Mouse (Mus musculus) spleen, embryonic (tissue): Measurements from ENCODE around the gene Ptpn18.

Source experiments
- CTCF ChIA-PET: fragments of 350-600 bp; sonication (Branson Sonifier 250); formaldehyde crosslinking; loops from one replicate; lab custom pipeline; 2022; lab: Charles Lee

Gene Ptpn18

GRCm38 (mm10) chr1:34464310-34464817 is 4.8 kb downstream of the Ptpn18 start:
- CTCF ChIA-PET, result no interaction called here

- CTCF ChIA-PET, result interaction anchor here (0.6 kb wide), 1 partner anchor 244 kb away, joined by 33 read pairs; no protein-coding TSS in a partner anchor
These were observed 5.9 kb downstream of the Ptpn18 start for GRCm38 (mm10) chr1:34465445-34465844.

- CTCF ChIA-PET, result no interaction called here
These were observed 8.5 kb downstream of the Ptpn18 start for GRCm38 (mm10) chr1:34468051-34468450.

- CTCF ChIA-PET, result interaction anchor here (0.5 kb wide), 1 partner anchor 9 kb away, joined by 4 read pairs; no protein-coding TSS in a partner anchor
These were observed 8.9 kb downstream of the Ptpn18 start for GRCm38 (mm10) chr1:34468500-34468899.

GRCm38 (mm10) chr1:34469801-34470200 is 10.2 kb downstream of the Ptpn18 start:
- CTCF ChIA-PET, result no interaction called here

GRCm38 (mm10) chr1:34472427-34473300 is 13.1 kb downstream of the Ptpn18 start:
- CTCF ChIA-PET, result interaction anchor here (1.3 kb wide), 1 partner anchor 39 kb away, joined by 3 read pairs; no protein-coding TSS in a partner anchor

GRCm38 (mm10) chr1:34478891-34479655 is 19.5 kb downstream of the Ptpn18 start:
- CTCF ChIA-PET, result no interaction called here

- CTCF ChIA-PET, result interaction anchor here (0.6 kb wide), 2 partner anchors 42 to 321 kb away, joined by 3 to 8 read pairs; no protein-coding TSS in a partner anchor
These were observed 21.2 kb downstream of the Ptpn18 start for GRCm38 (mm10) chr1:34480801-34481200.

- CTCF ChIA-PET, result interaction anchor here (1.2 kb wide), 1 partner anchor 10 kb away, joined by 3 read pairs; no protein-coding TSS in a partner anchor
These were observed 22.5 kb downstream of the Ptpn18 start for GRCm38 (mm10) chr1:34481920-34482669.

- CTCF ChIA-PET, result interaction anchor here (0.6 kb wide), 1 partner anchor 157 kb away, joined by 3 read pairs; no protein-coding TSS in a partner anchor
These were observed 24.9 kb downstream of the Ptpn18 start for GRCm38 (mm10) chr1:34484470-34484869.

- CTCF ChIA-PET, result interaction anchor here (0.7 to 1.2 kb wide), 2 partner anchors 44 to 53 kb away, joined by 3 to 5 read pairs; no protein-coding TSS in a partner anchor
These were observed 26.1 kb downstream of the Ptpn18 start for GRCm38 (mm10) chr1:34485461-34486188.

- CTCF ChIA-PET, result interaction anchor here (0.7 kb wide), 1 partner anchor 341 kb away, joined by 7 read pairs; no protein-coding TSS in a partner anchor
These were observed 27.8 kb downstream of the Ptpn18 start for GRCm38 (mm10) chr1:34487383-34487782.

GRCm38 (mm10) chr1:34489852-34490541 is 30.4 kb downstream of the Ptpn18 start:
- CTCF ChIA-PET, result interaction anchor here (0.6 to 0.7 kb wide), 2 partner anchors 19 to 27 kb away, joined by 3 to 8 read pairs; no protein-coding TSS in a partner anchor

- CTCF ChIA-PET, result no interaction called here
These were observed 31.9 kb downstream of the Ptpn18 start for GRCm38 (mm10) chr1:34491480-34491879.

GRCm38 (mm10) chr1:34502991-34503390 is 43.4 kb downstream of the Ptpn18 start:
- CTCF ChIA-PET, result no interaction called here

GRCm38 (mm10) chr1:34505307-34505706 is 45.7 kb downstream of the Ptpn18 start:
- CTCF ChIA-PET, result no interaction called here

- CTCF ChIA-PET, result no interaction called here
These were observed 46.5 kb downstream of the Ptpn18 start for GRCm38 (mm10) chr1:34505970-34506551.

GRCm38 (mm10) chr1:34507986-34508385 is 48.4 kb downstream of the Ptpn18 start:
- CTCF ChIA-PET, result no interaction called here

GRCm38 (mm10) chr1:34510575-34510981 is 51.0 kb downstream of the Ptpn18 start:
- CTCF ChIA-PET, result interaction anchor here (1.5 kb wide), 1 partner anchor 37 kb away, joined by 3 read pairs; no protein-coding TSS in a partner anchor
